Mouse (Mus musculus) cerebral cortex, adult 2 months (tissue): ENCODE data around the gene Sox1.

Experiments
- WGBS: fragments of 180-500 bp; shearing (Covaris S2); methylation state at CpG from one replicate; pipeline ENCODE4 v1.1.7; 2018; 5-methylcytosine and 5-hydroxymethylcytosine counted together

Gene Sox1

GRCm38 (mm10) chr8:12389801-12390639, 5.1 kb upstream of the Sox1 start:
- 24% methylated on average over 29 of the region's 29 CpGs for whole genome bisulfite sequencing

GRCm38 (mm10) chr8:12390640-12391365, 4.3 kb upstream of the Sox1 start:
- WGBS, result 15% methylated on average over 38 of the region's 38 CpGs

GRCm38 (mm10) chr8:12391366-12392250, 3.5 kb upstream of the Sox1 start:
- WGBS, result 16% methylated on average over 37 of the region's 37 CpGs

- 51% methylated on average over 1 of the region's 1 CpGs for WGBS
Measured at GRCm38 (mm10) chr8:12392801-12393200, 2.3 kb upstream of the Sox1 start.

GRCm38 (mm10) chr8:12394385-12395000, 602 bp upstream of the Sox1 start:
- 6% methylated on average over 22 of the region's 22 CpGs for WGBS

- 1% methylated on average over 118 of the region's 118 CpGs for WGBS
Measured at GRCm38 (mm10) chr8:12396501-12397345, 1.6 kb downstream of the Sox1 start.

GRCm38 (mm10) chr8:12397346-12397925, 2.3 kb downstream of the Sox1 start:
- WGBS, result 2% methylated on average over 57 of the region's 59 CpGs

GRCm38 (mm10) chr8:12398011-12398945, 3.2 kb downstream of the Sox1 start:
- WGBS, result 16% methylated on average over 21 of the region's 21 CpGs

- WGBS, result 30% methylated on average over 5 of the region's 5 CpGs
Measured at GRCm38 (mm10) chr8:12399421-12400205, 4.5 kb downstream of the Sox1 start.

- 3% methylated on average over 43 of the region's 44 CpGs for WGBS
Measured at GRCm38 (mm10) chr8:12400611-12401390, 5.7 kb downstream of the Sox1 start.

GRCm38 (mm10) chr8:12401391-12402270, 6.5 kb downstream of the Sox1 start:
- WGBS, result 9% methylated on average over 35 of the region's 35 CpGs

GRCm38 (mm10) chr8:12402709-12403108, 7.6 kb downstream of the Sox1 start:
- WGBS, result 41% methylated on average over 9 of the region's 9 CpGs

GRCm38 (mm10) chr8:12408020-12408419, 12.9 kb downstream of the Sox1 start:
- WGBS, result 46% methylated on average over 10 of the region's 10 CpGs

GRCm38 (mm10) chr8:12409976-12410375, 14.9 kb downstream of the Sox1 start:
- 82% methylated on average over 3 of the region's 3 CpGs for WGBS

GRCm38 (mm10) chr8:12417056-12417455, 22.0 kb downstream of the Sox1 start:
- 95% methylated on average over 2 of the region's 2 CpGs for WGBS

GRCm38 (mm10) chr8:12420537-12420936, 25.4 kb downstream of the Sox1 start:
- WGBS, result 85% methylated on average over 2 of the region's 2 CpGs
